Mouse (Mus musculus): ENCODE measurements around the gene Hils1.

DNA sequence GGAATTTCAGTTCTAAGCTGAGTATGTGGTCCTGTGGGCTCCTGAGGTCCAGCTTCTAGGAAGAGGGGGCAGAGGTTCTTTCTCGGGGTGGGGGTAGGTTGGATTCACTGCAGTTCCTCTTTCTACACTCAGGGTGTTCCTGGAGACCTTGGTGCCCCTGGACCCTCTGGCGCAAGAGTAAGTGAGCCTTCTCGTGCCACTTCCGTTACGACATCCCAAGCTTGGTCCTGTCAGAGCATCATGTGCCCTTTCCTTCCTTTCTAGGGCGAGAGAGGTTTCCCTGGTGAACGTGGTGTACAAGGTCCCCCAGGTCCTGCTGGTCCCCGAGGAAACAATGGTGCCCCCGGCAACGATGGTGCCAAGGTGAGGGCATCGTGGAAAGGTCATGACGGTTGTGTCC is 22.2 kb upstream of the Hils1 start:
- TF ChIP-seq CTCF (IDR thresholded peaks at IDR 0.05; ENCODE audit: low read depth), result no peak
- no peak for TF ChIP-seq EP300 (optimal IDR thresholded peaks at IDR 0.05)
